Mouse (Mus musculus): ENCODE results near the gene Icosl.
"Not testable (repeated sequence)": the region's sequence is repeated elsewhere in the genome, so short reads cannot be mapped to it uniquely, and the experiment has no call there.

Icosl gene

GRCm38 (mm10) chr10:78074977-78075376 lies 5.9 kb downstream of the Icosl start:
- no peak for DNase-seq (ENCODE audit: low spot score)

GRCm38 (mm10) chr10:78077862-78078261 lies 8.8 kb downstream of the Icosl start:
- DNase-seq (ENCODE audit: low spot score) = no peak

- DNase-seq (ENCODE audit: low spot score) = no peak
Observed at GRCm38 (mm10) chr10:78078276-78078675, 9.2 kb downstream of the Icosl start.

- DNase-seq (ENCODE audit: low spot score) = peak; percentile 48
Observed at GRCm38 (mm10) chr10:78079955-78080591, 11.0 kb downstream of the Icosl start.

GRCm38 (mm10) chr10:78084073-78084472 lies 15.0 kb downstream of the Icosl start:
- DNase-seq (ENCODE audit: low spot score) = no peak

- DNase-seq (ENCODE audit: low spot score) = no peak
Observed at GRCm38 (mm10) chr10:78085711-78086110, 16.6 kb downstream of the Icosl start.

GRCm38 (mm10) chr10:78086444-78087061 lies 17.5 kb downstream of the Icosl start:
- DNase-seq (ENCODE audit: low spot score) = peak; percentile 24

GRCm38 (mm10) chr10:78087101-78087511 lies 18.0 kb downstream of the Icosl start:
- peak; percentile 53 for DNase-seq (ENCODE audit: low spot score)

GRCm38 (mm10) chr10:78090246-78090645 lies 21.1 kb downstream of the Icosl start:
- peak; percentile 25 for DNase-seq (ENCODE audit: low spot score)

- no peak for DNase-seq (ENCODE audit: low spot score)
Observed at GRCm38 (mm10) chr10:78090706-78091491, 21.8 kb downstream of the Icosl start.

GRCm38 (mm10) chr10:78091865-78092724 lies 23.0 kb downstream of the Icosl start:
- DNase-seq (ENCODE audit: low spot score) = peak; percentile 14

GRCm38 (mm10) chr10:78092725-78093029 lies 23.6 kb downstream of the Icosl start:
- DNase-seq (ENCODE audit: low spot score) = peak; percentile 61

GRCm38 (mm10) chr10:78095221-78095620 lies 26.1 kb downstream of the Icosl start:
- DNase-seq (ENCODE audit: low spot score) = no peak

GRCm38 (mm10) chr10:78095954-78096931 lies 27.1 kb downstream of the Icosl start:
- DNase-seq (ENCODE audit: low spot score) = peak; percentile 49

- not testable (repeated sequence) for DNase-seq (ENCODE audit: low spot score)
Observed at GRCm38 (mm10) chr10:78099860-78100259, 30.8 kb downstream of the Icosl start.

GRCm38 (mm10) chr10:78100989-78101780 lies 32.1 kb downstream of the Icosl start:
- no peak for DNase-seq (ENCODE audit: low spot score)

- DNase-seq (ENCODE audit: low spot score) = peak; percentile 57
Observed at GRCm38 (mm10) chr10:78104555-78105490, 35.7 kb downstream of the Icosl start.

GRCm38 (mm10) chr10:78105548-78105947 lies 36.4 kb downstream of the Icosl start:
- DNase-seq (ENCODE audit: low spot score) = no peak

GRCm38 (mm10) chr10:78114521-78115092 lies 45.5 kb downstream of the Icosl start:
- no peak for DNase-seq (ENCODE audit: low spot score)

All from lung, postnatal 25 days (tissue).